Mouse (Mus musculus): ENCODE data around the gene Hfe2.

GRCm38 (mm10) chr3:96549346-96549745 is 24.4 kb downstream of the Hfe2 start:
- TF ChIP-seq CTCF (IDR thresholded peaks at IDR 0.05; ENCODE audit: insufficient read depth, low read depth, low read length): no peak
- no peak for TF ChIP-seq POLR2A (IDR thresholded peaks at IDR 0.05; ENCODE audit: insufficient read depth, low read depth, low read length)
